Mouse (Mus musculus): ENCODE data around the gene Mrpl4. TPM values are rescaled to one million over a fixed set of nuclear protein-coding genes. Genes with fewer than 3 reads are reported as not detected.
A peak's percentile ranks its signal among the peaks of the same experiment; 100 is the strongest.

Gene Mrpl4
- polyA plus RNA-seq, 1 experiment from 2014 or later, result 155 TPM

GRCm38 (mm10) chr9:20966747-20967146 is 35.8 kb upstream of the Mrpl4 start:
- Histone ChIP-seq H3K27ac (no peak overlapping the region), H3K27me3 (ENCODE audit: insufficient read depth, low read length) (no peaks in the 10 kb centered on the region), H3K4me2 (ENCODE audit: low read length) (no peak overlapping the region), H3K4me1 (replicated peaks; ENCODE audit: insufficient read depth, low read length) (peaks cover 7% of the 10 kb centered on the region), H3K9ac (ENCODE audit: low read depth, low read length) (no peak overlapping the region), H3K36me3 (ENCODE audit: insufficient read depth, low read length) (peaks cover 26% of the 10 kb centered on the region), H3K4me3 (replicated peaks; ENCODE audit: low read depth, low read length) (no peak overlapping the region), H3K9me3 (replicated peaks; ENCODE audit: low read length) (no peaks in the 10 kb centered on the region)
- no peak for DNase-seq (ENCODE audit: low spot score)
- no peak for TF ChIP-seq CTCF (IDR thresholded peaks at IDR 0.05; ENCODE audit: low read depth)
- WGBS, result 78% methylated on average over 5 of the region's 5 CpGs
- no peak for ATAC-seq (replicated peaks; ENCODE audit: low FRiP score, low read depth)

- peak overlapping the region; percentile 92 for H3K27ac ChIP-seq
- peak overlapping the region; percentile 85; the same call in 1 of the 2 replicates for H3K4me2 ChIP-seq (ENCODE audit: low read length)
- 22% methylated on average over 7 of the region's 7 CpGs for WGBS
- no peaks in the 10 kb centered on the region for H3K9me3 ChIP-seq (replicated peaks; ENCODE audit: low read length)
- H3K27me3 ChIP-seq (ENCODE audit: insufficient read depth, low read length), result no peaks in the 10 kb centered on the region
- ATAC-seq (replicated peaks; ENCODE audit: low FRiP score, low read depth), result peak; percentile 48
- H3K4me3 ChIP-seq (replicated peaks; ENCODE audit: low read depth, low read length), result no peak overlapping the region
- no peak for TF ChIP-seq CTCF (IDR thresholded peaks at IDR 0.05; ENCODE audit: low read depth)
- peak overlapping the region; percentile 47; the same call in 1 of the 2 replicates for H3K9ac ChIP-seq (ENCODE audit: low read depth, low read length)
- H3K4me1 ChIP-seq (replicated peaks; ENCODE audit: insufficient read depth, low read length), result peaks cover 32% of the 10 kb centered on the region
- no peak for DNase-seq (ENCODE audit: low spot score)
- H3K36me3 ChIP-seq (ENCODE audit: insufficient read depth, low read length), result peaks cover 20% of the 10 kb centered on the region
Observed at GRCm38 (mm10) chr9:20971751-20972140, 30.8 kb upstream of the Mrpl4 start.

GRCm38 (mm10) chr9:20972141-20972992 is 30.2 kb upstream of the Mrpl4 start:
- DNase-seq (ENCODE audit: low spot score) (peak; percentile 81), ATAC-seq (replicated peaks; ENCODE audit: low FRiP score, low read depth) (peak; percentile 30)
- TF ChIP-seq CTCF (IDR thresholded peaks at IDR 0.05; ENCODE audit: low read depth), result no peak
- Histone ChIP-seq H3K27me3 (ENCODE audit: insufficient read depth, low read length) (no peaks in the 10 kb centered on the region), H3K4me2 (ENCODE audit: low read length) (peak overlapping the region; percentile 85), H3K4me1 (replicated peaks; ENCODE audit: insufficient read depth, low read length) (peaks cover 32% of the 10 kb centered on the region), H3K27ac (peak overlapping the region; percentile 92), H3K9ac (ENCODE audit: low read depth, low read length) (peak overlapping the region; percentile 47), H3K36me3 (ENCODE audit: insufficient read depth, low read length) (peaks cover 14% of the 10 kb centered on the region), H3K9me3 (replicated peaks; ENCODE audit: low read length) (no peaks in the 10 kb centered on the region), H3K4me3 (replicated peaks; ENCODE audit: low read depth, low read length) (0 out of 2 replicates have a peak overlapping the region, but pooled peaks have one; percentile 1)
- 17% methylated on average over 28 of the region's 28 CpGs for WGBS

GRCm38 (mm10) chr9:20973001-20973681 is 29.4 kb upstream of the Mrpl4 start:
- Histone ChIP-seq H3K27ac (peak overlapping the region; percentile 92), H3K36me3 (ENCODE audit: insufficient read depth, low read length) (peaks cover 6% of the 10 kb centered on the region; the same call in 1 of the 2 replicates), H3K4me3 (replicated peaks; ENCODE audit: low read depth, low read length) (peak overlapping the region; percentile 21; the same call in 1 of the 2 replicates), H3K27me3 (ENCODE audit: insufficient read depth, low read length) (no peaks in the 10 kb centered on the region), H3K4me1 (replicated peaks; ENCODE audit: insufficient read depth, low read length) (peaks cover 32% of the 10 kb centered on the region), H3K4me2 (ENCODE audit: low read length) (peak overlapping the region; percentile 85), H3K9me3 (replicated peaks; ENCODE audit: low read length) (no peaks in the 10 kb centered on the region), H3K9ac (ENCODE audit: low read depth, low read length) (peak overlapping the region; percentile 47)
- 0 out of 2 replicates have a peak, but pooled peaks have one; percentile 3 for ATAC-seq (replicated peaks; ENCODE audit: low FRiP score, low read depth)
- DNase-seq (ENCODE audit: low spot score), result peak; percentile 75
- no peak for TF ChIP-seq CTCF (IDR thresholded peaks at IDR 0.05; ENCODE audit: low read depth)
- 60% methylated on average over 4 of the region's 4 CpGs for WGBS

- ATAC-seq (replicated peaks; ENCODE audit: low FRiP score, low read depth) (no peak), DNase-seq (ENCODE audit: low spot score) (peak; percentile 76)
- Histone ChIP-seq H3K27me3 (ENCODE audit: insufficient read depth, low read length) (no peaks in the 10 kb centered on the region), H3K4me3 (replicated peaks; ENCODE audit: low read depth, low read length) (peak overlapping the region; percentile 21; the same call in 1 of the 2 replicates), H3K4me2 (ENCODE audit: low read length) (peak overlapping the region; percentile 85), H3K9me3 (replicated peaks; ENCODE audit: low read length) (no peaks in the 10 kb centered on the region), H3K36me3 (ENCODE audit: insufficient read depth, low read length) (peaks cover 3% of the 10 kb centered on the region; the same call in 1 of the 2 replicates), H3K9ac (ENCODE audit: low read depth, low read length) (peak overlapping the region; percentile 24; the same call in 1 of the 2 replicates), H3K4me1 (replicated peaks; ENCODE audit: insufficient read depth, low read length) (peaks cover 32% of the 10 kb centered on the region), H3K27ac (peak overlapping the region; percentile 92)
- 46% methylated on average over 6 of the region's 6 CpGs for WGBS
- no peak for TF ChIP-seq CTCF (IDR thresholded peaks at IDR 0.05; ENCODE audit: low read depth)
Observed at GRCm38 (mm10) chr9:20973682-20974075, 28.9 kb upstream of the Mrpl4 start.
